Mouse (Mus musculus) thymus, postnatal 25 days (tissue): ENCODE data around the gene Gm11011.

Experiments
- DNase-seq: peaks from one replicate; pipeline ENCODE4 v3.0.0; 2022

Gene Gm11011

GRCm38 (mm10) chr2:169586688-169587087 is 857 bp downstream of the Gm11011 start:
- no peak for DNase-seq

- no peak for DNase-seq
Observed at GRCm38 (mm10) chr2:169585631-169586285, 1.8 kb downstream of the Gm11011 start.

- DNase-seq, result no peak
Observed at GRCm38 (mm10) chr2:169584745-169585456, 2.6 kb downstream of the Gm11011 start.

GRCm38 (mm10) chr2:169583476-169583875 is 4.1 kb downstream of the Gm11011 start:
- no peak for DNase-seq

- DNase-seq, result no peak
Observed at GRCm38 (mm10) chr2:169577508-169578196, 9.9 kb downstream of the Gm11011 start.

GRCm38 (mm10) chr2:169570063-169570462 is 17.5 kb downstream of the Gm11011 start:
- DNase-seq, result no peak

- DNase-seq, result no peak
Observed at GRCm38 (mm10) chr2:169566159-169566558, 21.4 kb downstream of the Gm11011 start.

GRCm38 (mm10) chr2:169565751-169566150 is 21.8 kb downstream of the Gm11011 start:
- no peak for DNase-seq

GRCm38 (mm10) chr2:169545674-169546073 is 41.9 kb downstream of the Gm11011 start:
- no peak for DNase-seq

- no peak for DNase-seq
Observed at GRCm38 (mm10) chr2:169538906-169539305, 48.6 kb downstream of the Gm11011 start.
